In genomic region chrX:142314307-142315024, GRCm38 (mm10) we compare ENCODE assay signal across 7 mouse cellular contexts. TPM values are rescaled to one million over a fixed set of nuclear protein-coding genes. Genes with fewer than 3 reads are reported as not detected.
DNase-seq lines count a peak whose midpoint lies in the region; ATAC-seq and TF ChIP-seq lines count a peak whose summit lies in the region.

No protein-coding gene starts in this region.

- peak overlapping the region; percentile 27; the same call in 1 of the 2 replicates for H3K4me2 ChIP-seq in forebrain, postnatal 0 days (ENCODE audit: low read depth)
- H3K4me2 ChIP-seq in hindbrain, embryonic 15.5 days, result peak overlapping the region; percentile 30
- no peak overlapping the region for H3K4me2 ChIP-seq in midbrain, embryonic 12.5 days (replicated peaks)

- DNase-seq in ZHBTc4 (ENCODE audit: low read depth, low spot score), result peak; percentile 73
- DNase-seq in cerebellum, adult 11 months, result peak; percentile 74
- peak; percentile 85 for DNase-seq in forebrain, postnatal 0 days
- DNase-seq in left cerebral cortex, adult 8-10 months (ENCODE audit: low spot score in 2 of 2), result peak; percentile 59 to 66
- DNase-seq in spleen, adult 2 months (ENCODE audit: low read depth in 1 of 2, low spot score in 2 of 2), result peak in 1 of 2 experiments; percentile 9

- H3K4me1 ChIP-seq in forebrain, postnatal 0 days (ENCODE audit: insufficient read depth), result no peaks in the 10 kb centered on the region
- H3K4me1 ChIP-seq in hindbrain, embryonic 15.5 days (replicated peaks), result no peaks in the 10 kb centered on the region
- H3K4me1 ChIP-seq in midbrain, embryonic 12.5 days, result no peaks in the 10 kb centered on the region
- H3K4me1 ChIP-seq in spleen, adult 2 months (ENCODE audit: control insufficient read depth, insufficient read depth, insufficient read length), result no peaks in the 10 kb centered on the region

- H3K9me3 ChIP-seq in forebrain, postnatal 0 days (ENCODE audit: low read length), result no peaks in the 10 kb centered on the region
- H3K9me3 ChIP-seq in hindbrain, embryonic 15.5 days, result no peaks in the 10 kb centered on the region
- H3K9me3 ChIP-seq in midbrain, embryonic 12.5 days, result no peaks in the 10 kb centered on the region

- H3K36me3 ChIP-seq in forebrain, postnatal 0 days (ENCODE audit: insufficient read depth), result no peaks in the 10 kb centered on the region
- no peaks in the 10 kb centered on the region for H3K36me3 ChIP-seq in hindbrain, embryonic 15.5 days
- no peaks in the 10 kb centered on the region for H3K36me3 ChIP-seq in midbrain, embryonic 12.5 days
- H3K36me3 ChIP-seq in spleen, adult 2 months (ENCODE audit: control insufficient read depth, insufficient read depth, low read length), result no peaks in the 10 kb centered on the region

- WGBS in forebrain, postnatal 0 days, result 54% methylated on average over 11 of the region's 11 CpGs
- 52% methylated on average over 11 of the region's 11 CpGs for WGBS in hindbrain, embryonic 15.5 days
- 51% methylated on average over 11 of the region's 11 CpGs for WGBS in midbrain, embryonic 12.5 days
- WGBS in spleen, adult 2 months, result 54% methylated on average over 11 of the region's 11 CpGs

- H3K4me3 ChIP-seq in forebrain, postnatal 0 days (ENCODE audit: low read depth, low read length), result no peak overlapping the region
- H3K4me3 ChIP-seq in hindbrain, embryonic 15.5 days, result 0 out of 2 replicates have a peak overlapping the region, but pooled peaks have one; percentile 8
- no peak overlapping the region for H3K4me3 ChIP-seq in midbrain, embryonic 12.5 days
- H3K4me3 ChIP-seq in spleen, adult 2 months (ENCODE audit: extremely low read depth, insufficient read depth, insufficient read length), result no peak overlapping the region

- H3K27ac ChIP-seq in forebrain, postnatal 0 days (ENCODE audit: low read depth, low read length), result no peak overlapping the region
- H3K27ac ChIP-seq in hindbrain, embryonic 15.5 days (replicated peaks), result no peak overlapping the region
- no peak overlapping the region for H3K27ac ChIP-seq in midbrain, embryonic 12.5 days (replicated peaks)
- H3K27ac ChIP-seq in spleen, adult 2 months (ENCODE audit: insufficient read depth, low read length), result no peak overlapping the region

- TF ChIP-seq POLR2A in spleen, adult 2 months (IDR thresholded peaks at IDR 0.05; ENCODE audit: low read depth, low read length), result no peak

- no peaks in the 10 kb centered on the region for H3K27me3 ChIP-seq in forebrain, postnatal 0 days (ENCODE audit: insufficient read depth, low read length)
- no peaks in the 10 kb centered on the region; the same call in 1 of the 2 replicates for H3K27me3 ChIP-seq in hindbrain, embryonic 15.5 days
- peaks cover 17% of the 10 kb centered on the region for H3K27me3 ChIP-seq in midbrain, embryonic 12.5 days
- no peaks in the 10 kb centered on the region for H3K27me3 ChIP-seq in spleen, adult 2 months (ENCODE audit: control insufficient read depth, insufficient read depth, low read length)

- peak; percentile 85 for ATAC-seq in forebrain, postnatal 0 days
- ATAC-seq in hindbrain, embryonic 15.5 days (ENCODE audit: low FRiP score, low read depth), result peak; percentile 63
- peak; percentile 30; the same call in 1 of the 2 replicates for ATAC-seq in midbrain, embryonic 12.5 days (ENCODE audit: low FRiP score, low read depth)

- TF ChIP-seq CTCF in forebrain, postnatal 0 days (IDR thresholded peaks at IDR 0.05; ENCODE audit: low read depth), result peak; percentile 73
- peak; percentile 12; the same call in 1 of the 2 replicates for TF ChIP-seq CTCF in spleen, adult 2 months (IDR thresholded peaks at IDR 0.05; ENCODE audit: extremely low read depth, insufficient read depth, insufficient read length, insufficient replicate concordance)

- no peak overlapping the region for H3K9ac ChIP-seq in forebrain, postnatal 0 days
- no peak overlapping the region for H3K9ac ChIP-seq in hindbrain, embryonic 15.5 days
- no peak overlapping the region for H3K9ac ChIP-seq in midbrain, embryonic 12.5 days (replicated peaks)

RNA-seq across cellular contexts. Expression of gene Kcne1l, which starts 8.4 kb away (rescaled TPM):
- total RNA-seq in forebrain, postnatal 0 days (2014; rRNA removed), result 29.9 and 46.9 TPM in 2 replicates
- 37.1 and 38.2 TPM in 2 replicates for polyA plus RNA-seq in forebrain, postnatal 0 days (2015; fragmentation: Nextera tagmentation; extraction: Ambion mirVana)
- polyA plus RNA-seq in hindbrain, embryonic 15.5 days (2015; fragmentation: Nextera tagmentation; extraction: Ambion mirVana), result 34.2 and 34.5 TPM in 2 replicates
- total RNA-seq in left cerebral cortex, adult 8-10 months (2022), result 1 to 10 TPM; 3.4 to 5.2 (median 4.2) TPM
- polyA plus RNA-seq in midbrain, embryonic 12.5 days (2016; fragmentation: Nextera tagmentation; extraction: Ambion mirVana), result 13.4 and 18.4 TPM in 2 replicates
- 0.41 and 0.43 TPM in 2 replicates for polyA plus RNA-seq in spleen, adult 2 months (2012; rRNA removed)

Comparison
In these comparisons a context has a peak if more than half of its experiments do, and no peak if none do; other contexts are left out.
1. ATAC-seq: peak in every context shown above with its lines; median percentile 85 in forebrain, postnatal 0 days; 63 in hindbrain, embryonic 15.5 days; 30 in midbrain, embryonic 12.5 days.
2. RNA of gene Kcne1l, which starts 8.4 kb away (polyA plus RNA-seq): 37.1 to 38.2 TPM in forebrain, postnatal 0 days, 34.2 to 34.5 TPM in hindbrain, embryonic 15.5 days and 13.4 to 18.4 TPM in midbrain, embryonic 12.5 days; 0.41 to 0.43 TPM in spleen, adult 2 months; every median in the first group is over 10 times any median in the second.